Mouse (Mus musculus) midbrain, embryonic 14.5 days (tissue): ENCODE measurements around the gene Frmd4a. TPM values are rescaled to one million over a fixed set of nuclear protein-coding genes. Genes with fewer than 3 reads are reported as not detected.
A peak's percentile ranks its signal among the peaks of the same experiment; 100 is the strongest.

Experiments
- ATAC-seq: fragments of 200-750 bp; cut with Nextera tagmentation; 2 replicates; pipeline ENCODE4 v1.8.0; 2017; ENCODE audit warnings: moderate number of reproducible peaks, moderate library complexity; ENCODE audit not compliant: low FRiP score, low TSS enrichment
- DNase-seq: peaks from one replicate; pipeline ENCODE4 v3.0.0-alpha.2; 2015
- H3K27ac ChIP-seq: fragments of 300-500 bp; sonication (generic); replicated peaks from 2 replicates; pipeline ENCODE4 v1.5.1; 2014; ENCODE audit warnings: mild to moderate bottlenecking, low read depth, low read length, moderate library complexity
- H3K27me3 ChIP-seq: fragments of 300-500 bp; sonication (generic); 2 replicates; pipeline ENCODE4 v1.6.1; 2014; ENCODE audit warnings: low read length, control low read depth, mixed read lengths; ENCODE audit not compliant: control insufficient read depth, insufficient read depth
- H3K36me3 ChIP-seq: fragments of 300-500 bp; sonication (generic); 2 replicates; pipeline ENCODE4 v1.6.1; 2014; ENCODE audit warnings: low read length, control low read depth; ENCODE audit not compliant: control insufficient read depth, insufficient read depth
- H3K4me1 ChIP-seq: fragments of 300-500 bp; sonication (generic); 2 replicates; pipeline ENCODE4 v1.6.1; 2014; ENCODE audit warnings: mild to moderate bottlenecking, antibody characterized with exemption, low read length, control low read depth; ENCODE audit not compliant: control insufficient read depth, insufficient read depth
- H3K4me2 ChIP-seq: fragments of 300-500 bp; sonication (generic); 2 replicates; pipeline ENCODE4 v1.6.1; 2014; ENCODE audit warnings: mild to moderate bottlenecking, low read length, moderate library complexity
- H3K4me3 ChIP-seq: fragments of 300-500 bp; sonication (generic); replicated peaks from 2 replicates; pipeline ENCODE4 v1.5.1; 2014; ENCODE audit warnings: low read depth, low read length
- H3K9ac ChIP-seq: fragments of 300-500 bp; sonication (generic); replicated peaks from 2 replicates; pipeline ENCODE4 v1.6.1; 2014; ENCODE audit warnings: mild to moderate bottlenecking, low read length, moderate library complexity
- H3K9me3 ChIP-seq: fragments of 300-500 bp; sonication (generic); 2 replicates; pipeline ENCODE4 v1.6.1; 2016; ENCODE audit warnings: low read length, control low read depth, mixed read lengths; ENCODE audit not compliant: control insufficient read depth
- WGBS: fragments of 180-500 bp; shearing (Covaris S2); extraction: QIAGEN DNeasy Blood & Tissue Kit; methylation state at CpG from one replicate; pipeline ENCODE4 v1.1.7; 2014; 5-methylcytosine and 5-hydroxymethylcytosine counted together
- polyA plus RNA-seq: library from polyadenylated mRNA; unstranded; fragments of >200 nt; fragmentation: Nextera tagmentation; extraction: Ambion mirVana; gene quantifications from 2 replicates; pipeline ENCODE4 v1.2.1, GENCODE M21; 2014

Frmd4a gene
- polyA plus RNA-seq, 1 experiment from 2014 or later: 68.4 TPM

- Histone ChIP-seq H3K4me1 (peaks cover 30% of the 10 kb centered on the region), H3K4me2 (no peak overlapping the region), H3K9me3 (no peaks in the 10 kb centered on the region), H3K27ac (no peak overlapping the region), H3K4me3 (no peak overlapping the region), H3K36me3 (no peaks in the 10 kb centered on the region), H3K27me3 (no peaks in the 10 kb centered on the region), H3K9ac (no peak overlapping the region)
- DNase-seq (no peak), ATAC-seq (no peak)
- 90% methylated on average over 3 of the region's 3 CpGs for WGBS
Observed at GRCm38 (mm10) chr2:4302119-4302518, 284.6 kb downstream of the Frmd4a start.

GRCm38 (mm10) chr2:4307076-4307475 is 289.6 kb downstream of the Frmd4a start:
- WGBS: 61% methylated on average over 6 of the region's 6 CpGs
- no peak overlapping the region for H3K27ac ChIP-seq
- no peak overlapping the region for H3K4me3 ChIP-seq
- DNase-seq: no peak
- ATAC-seq: no peak
- H3K27me3 ChIP-seq: no peaks in the 10 kb centered on the region
- H3K4me2 ChIP-seq: no peak overlapping the region
- H3K9ac ChIP-seq: no peak overlapping the region
- no peaks in the 10 kb centered on the region for H3K36me3 ChIP-seq
- no peaks in the 10 kb centered on the region for H3K4me1 ChIP-seq
- H3K9me3 ChIP-seq: no peaks in the 10 kb centered on the region

- no peak for ATAC-seq
- no peak overlapping the region for H3K9ac ChIP-seq
- H3K9me3 ChIP-seq: no peaks in the 10 kb centered on the region
- no peak for DNase-seq
- H3K4me2 ChIP-seq: no peak overlapping the region
- 43% methylated on average over 5 of the region's 5 CpGs for WGBS
- H3K4me3 ChIP-seq: no peak overlapping the region
- no peaks in the 10 kb centered on the region for H3K27me3 ChIP-seq
- no peaks in the 10 kb centered on the region for H3K36me3 ChIP-seq
- H3K27ac ChIP-seq: no peak overlapping the region
- no peaks in the 10 kb centered on the region for H3K4me1 ChIP-seq
Observed at GRCm38 (mm10) chr2:4314545-4314944, 297.0 kb downstream of the Frmd4a start.

GRCm38 (mm10) chr2:4316589-4316988 is 299.1 kb downstream of the Frmd4a start:
- ATAC-seq: no peak
- no peaks in the 10 kb centered on the region for H3K4me1 ChIP-seq
- H3K9ac ChIP-seq: no peak overlapping the region
- H3K9me3 ChIP-seq: no peaks in the 10 kb centered on the region
- H3K36me3 ChIP-seq: no peaks in the 10 kb centered on the region
- WGBS: 66% methylated on average over 2 of the region's 2 CpGs
- no peak for DNase-seq
- H3K4me2 ChIP-seq: no peak overlapping the region
- no peak overlapping the region for H3K27ac ChIP-seq
- no peaks in the 10 kb centered on the region for H3K27me3 ChIP-seq
- H3K4me3 ChIP-seq: no peak overlapping the region

GRCm38 (mm10) chr2:4318134-4318533 is 300.6 kb downstream of the Frmd4a start:
- no peak for ATAC-seq
- 82% methylated on average over 4 of the region's 4 CpGs for WGBS
- no peak overlapping the region for H3K9ac ChIP-seq

GRCm38 (mm10) chr2:4326241-4327010 is 308.9 kb downstream of the Frmd4a start:
- Histone ChIP-seq H3K27me3 (no peaks in the 10 kb centered on the region), H3K4me1 (no peaks in the 10 kb centered on the region), H3K9ac (no peak overlapping the region), H3K9me3 (no peaks in the 10 kb centered on the region), H3K36me3 (no peaks in the 10 kb centered on the region), H3K4me2 (no peak overlapping the region), H3K27ac (no peak overlapping the region), H3K4me3 (no peak overlapping the region)
- ATAC-seq (no peak), DNase-seq (no peak)
- WGBS: 78% methylated on average over 9 of the region's 9 CpGs

More at GRCm38 (mm10) chr2:4318134-4318533, 300.6 kb downstream of the Frmd4a start:
- H3K27ac ChIP-seq: no peak overlapping the region
- no peaks in the 10 kb centered on the region for H3K27me3 ChIP-seq
- no peaks in the 10 kb centered on the region for H3K9me3 ChIP-seq
- H3K36me3 ChIP-seq: no peaks in the 10 kb centered on the region
- H3K4me3 ChIP-seq: no peak overlapping the region
- no peak for DNase-seq
- H3K4me1 ChIP-seq: no peaks in the 10 kb centered on the region
- H3K4me2 ChIP-seq: no peak overlapping the region

GRCm38 (mm10) chr2:4327011-4327340 is 309.5 kb downstream of the Frmd4a start:
- H3K27me3 ChIP-seq: no peaks in the 10 kb centered on the region
- 80% methylated on average over 4 of the region's 4 CpGs for WGBS
- no peak overlapping the region for H3K4me3 ChIP-seq
- H3K9me3 ChIP-seq: no peaks in the 10 kb centered on the region
- ATAC-seq (no peak), DNase-seq (no peak)
- no peak overlapping the region for H3K27ac ChIP-seq
- no peaks in the 10 kb centered on the region for H3K4me1 ChIP-seq
- H3K36me3 ChIP-seq: no peaks in the 10 kb centered on the region
- H3K4me2 ChIP-seq: no peak overlapping the region
- no peak overlapping the region for H3K9ac ChIP-seq

GRCm38 (mm10) chr2:4332441-4332840 is 314.9 kb downstream of the Frmd4a start:
- WGBS: 69% methylated on average over 8 of the region's 8 CpGs
- Histone ChIP-seq H3K4me3 (no peak overlapping the region), H3K27me3 (no peaks in the 10 kb centered on the region), H3K4me2 (no peak overlapping the region), H3K9me3 (no peaks in the 10 kb centered on the region), H3K27ac (no peak overlapping the region), H3K36me3 (no peaks in the 10 kb centered on the region), H3K9ac (no peak overlapping the region), H3K4me1 (0 out of 2 replicates have a peak, but pooled peaks cover 9% of the 10 kb centered on the region)
- no peak for ATAC-seq
- no peak for DNase-seq

- H3K4me1 ChIP-seq: 0 out of 2 replicates have a peak, but pooled peaks cover 9% of the 10 kb centered on the region
- no peaks in the 10 kb centered on the region for H3K27me3 ChIP-seq
- H3K4me3 ChIP-seq: no peak overlapping the region
- no peaks in the 10 kb centered on the region for H3K9me3 ChIP-seq
- no peak overlapping the region for H3K27ac ChIP-seq
- ATAC-seq: no peak
- H3K36me3 ChIP-seq: no peaks in the 10 kb centered on the region
- 17% methylated on average over 4 of the region's 4 CpGs for WGBS
- H3K4me2 ChIP-seq: no peak overlapping the region
- DNase-seq: peak; percentile 47
- H3K9ac ChIP-seq: no peak overlapping the region
Observed at GRCm38 (mm10) chr2:4334201-4334600, 316.7 kb downstream of the Frmd4a start.
